Comparison of ENCODE assay signal across 8 mouse cellular contexts in the genomic region with DNA sequence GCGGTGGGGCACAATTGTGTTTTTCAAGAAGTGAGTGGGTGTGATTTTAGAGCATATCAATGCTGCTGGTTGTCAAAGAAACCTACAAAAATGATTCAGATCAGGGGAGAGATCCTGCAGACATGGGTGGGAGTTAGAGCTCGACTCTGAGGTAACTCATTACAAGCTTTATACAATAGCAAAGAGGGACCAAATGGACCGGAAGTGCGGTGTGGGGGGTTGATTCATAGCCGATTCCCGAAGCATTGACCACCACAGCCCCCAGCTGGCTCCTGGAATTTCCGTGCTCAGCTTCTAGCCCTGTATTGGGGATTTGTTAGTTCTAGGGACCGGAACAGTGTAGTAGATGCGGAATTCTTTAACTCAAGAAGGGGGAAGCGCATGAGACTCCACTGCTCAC. TPM values are rescaled to one million over a fixed set of nuclear protein-coding genes. Genes with fewer than 3 reads are reported as not detected.
DNase-seq lines count a peak whose midpoint lies in the region; ATAC-seq lines count a peak whose summit lies in the region.

No protein-coding gene starts in this region.

- no peak for ATAC-seq in midbrain, embryonic 12.5 days (ENCODE audit: low FRiP score, low read depth)

- H3K27me3 ChIP-seq in embryonic facial prominence, embryonic 10.5 days (replicated peaks; ENCODE audit: low read depth, poor library complexity, severe bottlenecking), result no peaks in the 10 kb centered on the region
- H3K27me3 ChIP-seq in hindbrain, embryonic 10.5 days (ENCODE audit: insufficient read depth, poor library complexity, severe bottlenecking), result no peaks in the 10 kb centered on the region
- H3K27me3 ChIP-seq in midbrain, embryonic 12.5 days, result no peaks in the 10 kb centered on the region

- peak overlapping the region; percentile 99 for H3K27ac ChIP-seq in embryonic facial prominence, embryonic 10.5 days (replicated peaks)
- H3K27ac ChIP-seq in hindbrain, embryonic 10.5 days, result peak overlapping the region; percentile 99
- H3K27ac ChIP-seq in midbrain, embryonic 12.5 days (replicated peaks), result peak overlapping the region; percentile 94

- H3K9me3 ChIP-seq in embryonic facial prominence, embryonic 10.5 days, result no peaks in the 10 kb centered on the region
- H3K9me3 ChIP-seq in hindbrain, embryonic 10.5 days, result no peaks in the 10 kb centered on the region
- H3K9me3 ChIP-seq in midbrain, embryonic 12.5 days, result no peaks in the 10 kb centered on the region

- H3K4me3 ChIP-seq in embryonic facial prominence, embryonic 10.5 days, result peak overlapping the region; percentile 97
- H3K4me3 ChIP-seq in hindbrain, embryonic 10.5 days, result peak overlapping the region; percentile 83
- H3K4me3 ChIP-seq in midbrain, embryonic 12.5 days, result peak overlapping the region; percentile 83; the same call in 1 of the 2 replicates

- peak overlapping the region; percentile 85 for H3K4me2 ChIP-seq in midbrain, embryonic 12.5 days (replicated peaks)

- peaks cover 15% of the 10 kb centered on the region for H3K36me3 ChIP-seq in embryonic facial prominence, embryonic 10.5 days (replicated peaks)
- H3K36me3 ChIP-seq in hindbrain, embryonic 10.5 days, result peaks cover 17% of the 10 kb centered on the region
- peaks cover 14% of the 10 kb centered on the region for H3K36me3 ChIP-seq in midbrain, embryonic 12.5 days

- 76% methylated on average over 10 of the region's 10 CpGs for WGBS in embryonic facial prominence, embryonic 10.5 days
- WGBS in hindbrain, embryonic 10.5 days, result 78% methylated on average over 10 of the region's 10 CpGs
- 73% methylated on average over 10 of the region's 10 CpGs for WGBS in midbrain, embryonic 12.5 days

- H3K9ac ChIP-seq in midbrain, embryonic 12.5 days (replicated peaks), result no peak overlapping the region

- peaks cover 45% of the 10 kb centered on the region for H3K4me1 ChIP-seq in embryonic facial prominence, embryonic 10.5 days
- H3K4me1 ChIP-seq in hindbrain, embryonic 10.5 days (replicated peaks), result peaks cover 52% of the 10 kb centered on the region
- H3K4me1 ChIP-seq in midbrain, embryonic 12.5 days, result peaks cover 49% of the 10 kb centered on the region

- DNase-seq in kidney, postnatal 10 days, result peak; percentile 22
- DNase-seq in kidney, postnatal 14 days, result no peak
- no peak for DNase-seq in embryonic facial prominence, embryonic 10.5 days (ENCODE audit: low spot score)
- DNase-seq in hindbrain, embryonic 10.5 days (ENCODE audit: low spot score), result no peak
- DNase-seq in retina, postnatal 1 day, result no peak
- DNase-seq in gastrocnemius, postnatal 4 days (ENCODE audit: low spot score in 2 of 2), result no peak
- no peak for DNase-seq in cerebellum, adult 8-10 months

RNA-seq across cellular contexts. Expression of gene Ube2b, which starts 0.8 kb away (rescaled TPM):
- polyA plus RNA-seq in embryonic facial prominence, embryonic 10.5 days (2016; fragmentation: Nextera tagmentation; extraction: Ambion mirVana), result 220 and 223 TPM in 2 replicates
- polyA plus RNA-seq in hindbrain, embryonic 10.5 days (2016; fragmentation: Nextera tagmentation; extraction: Ambion mirVana), result 205 and 207 TPM in 2 replicates
- polyA plus RNA-seq in midbrain, embryonic 12.5 days (2016; fragmentation: Nextera tagmentation; extraction: Ambion mirVana), result 232 and 244 TPM in 2 replicates
- 100 to 1,000 TPM; 190 to 225 TPM for total RNA-seq in gastrocnemius, postnatal 4 days (2021)

RNA-seq across cellular contexts. Expression of gene Cdkl3, which starts 2.7 kb away (rescaled TPM):
- 10.6 and 14.0 TPM in 2 replicates for polyA plus RNA-seq in embryonic facial prominence, embryonic 10.5 days (2016; fragmentation: Nextera tagmentation; extraction: Ambion mirVana)
- polyA plus RNA-seq in hindbrain, embryonic 10.5 days (2016; fragmentation: Nextera tagmentation; extraction: Ambion mirVana), result 8.3 and 11.7 TPM in 2 replicates
- polyA plus RNA-seq in midbrain, embryonic 12.5 days (2016; fragmentation: Nextera tagmentation; extraction: Ambion mirVana), result 17.2 and 17.9 TPM in 2 replicates
- 10 to 100 TPM; 11.1 to 14.0 TPM for total RNA-seq in gastrocnemius, postnatal 4 days (2021)

RNA-seq across cellular contexts. Expression of gene Cdkn2aipnl, which starts 33.9 kb away (rescaled TPM):
- 128 and 133 TPM in 2 replicates for polyA plus RNA-seq in embryonic facial prominence, embryonic 10.5 days (2016; fragmentation: Nextera tagmentation; extraction: Ambion mirVana)
- polyA plus RNA-seq in hindbrain, embryonic 10.5 days (2016; fragmentation: Nextera tagmentation; extraction: Ambion mirVana), result 133 and 134 TPM in 2 replicates
- polyA plus RNA-seq in midbrain, embryonic 12.5 days (2016; fragmentation: Nextera tagmentation; extraction: Ambion mirVana), result 110 and 117 TPM in 2 replicates
- total RNA-seq in gastrocnemius, postnatal 4 days (2021), result 10 to 100 TPM; 25.7 to 26.7 TPM
